Mouse (Mus musculus) lung, adult 2 months (tissue): ENCODE data around the gene Tdrd9.

Experiments
- CTCF ChIP-seq: fragments of 200-500 bp; IDR thresholded peaks from 2 replicates; pipeline ENCODE4 v1.5.1; 2011; ENCODE audit warnings: mild to moderate bottlenecking, low read length, control low read depth; ENCODE audit not compliant: insufficient read depth
- POLR2A ChIP-seq: fragments of 200-500 bp; IDR thresholded peaks from 2 replicates; pipeline ENCODE4 v1.6.1; 2011; ENCODE audit warnings: low read depth, mild to moderate bottlenecking, control low read depth, low read length, borderline replicate concordance; ENCODE audit errors: extremely low read depth

GRCm38 (mm10) chr12:112025907-112026645, 54.7 kb downstream of the Tdrd9 start:
- TF ChIP-seq CTCF (no peak), POLR2A (no peak)
